Mouse (Mus musculus) erythroblast, embryonic 14.5 days (primary cell): ENCODE measurements around the gene Unk.

Source experiments
- GATA1 ChIP-seq: IDR thresholded peaks from 2 replicates; pipeline ENCODE4 v1.6.1; 2012; ENCODE audit warnings: low read length, inconsistent platforms, mixed read lengths
- TAL1 ChIP-seq: IDR thresholded peaks from 3 replicates; pipeline ENCODE4 v1.6.1; 2012; ENCODE audit warnings: low read length, inconsistent platforms, mixed read lengths

DNA sequence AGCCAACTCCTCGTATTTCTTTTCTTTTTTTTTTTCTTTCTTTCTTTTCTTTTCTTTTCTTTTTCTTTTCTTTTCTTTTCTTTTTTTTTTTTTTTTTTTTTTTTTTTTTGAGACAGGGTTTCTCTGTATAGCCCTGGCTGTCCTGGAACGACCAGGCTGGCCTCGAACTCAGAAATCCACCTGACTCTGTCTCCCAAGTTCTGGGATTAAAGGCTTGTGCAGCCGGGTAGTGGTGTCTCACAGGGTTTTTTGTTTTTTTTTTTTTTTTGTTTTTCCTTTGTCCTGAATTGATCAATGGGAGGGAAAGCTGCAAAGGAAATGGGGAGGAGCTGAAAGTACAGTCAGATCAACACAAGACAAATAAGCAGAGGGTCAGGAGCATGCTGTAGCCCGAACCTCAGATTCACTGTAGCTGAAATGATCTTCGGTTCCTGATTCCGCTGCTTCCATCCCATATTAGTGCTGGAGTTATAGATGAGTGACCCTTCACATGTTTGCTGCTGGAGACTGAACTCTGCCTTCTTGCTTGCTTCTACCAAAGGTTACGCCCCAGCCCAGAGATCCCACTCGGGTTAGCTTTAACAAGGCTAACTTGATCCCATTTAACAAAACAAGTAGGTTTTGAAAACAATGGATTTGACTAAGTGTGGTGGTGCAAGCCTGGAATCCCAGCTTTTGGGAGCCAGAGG lies 1.8 kb upstream of the Unk start:
- TF ChIP-seq GATA1 (no peak), TAL1 (no peak)
